Mouse (Mus musculus): ENCODE results near the gene B3gnt4. TPM values are rescaled to one million over a fixed set of nuclear protein-coding genes. Genes with fewer than 3 reads are reported as not detected.
"Not testable (repeated sequence)": the region's sequence is repeated elsewhere in the genome, so short reads cannot be mapped to it uniquely, and the experiment has no call there.

B3gnt4 gene
- polyA plus RNA-seq, 1 experiment from 2014 or later = 0.83 TPM

- H3K36me3 ChIP-seq = peaks cover 60% of the 10 kb centered on the region
- WGBS = 90% methylated on average over 3 of the region's 3 CpGs
- peaks cover 22% of the 10 kb centered on the region for H3K4me1 ChIP-seq
- H3K27ac ChIP-seq (replicated peaks); H3K9me3 ChIP-seq (replicated peaks); H3K4me3 ChIP-seq; DNase-seq (ENCODE audit: low spot score): not testable (repeated sequence)
- peaks cover 34% of the 10 kb centered on the region for H3K27me3 ChIP-seq (ENCODE audit: low read depth, poor library complexity, severe bottlenecking)
These were observed 1.2 kb downstream of the B3gnt4 start for GRCm38 (mm10) chr5:123511426-123511825.

GRCm38 (mm10) chr5:123512102-123512501, 1.8 kb downstream of the B3gnt4 start:
- no peak for DNase-seq (ENCODE audit: low spot score)
- H3K27me3 ChIP-seq (ENCODE audit: low read depth, poor library complexity, severe bottlenecking) = peaks cover 28% of the 10 kb centered on the region
- no peak overlapping the region for H3K4me3 ChIP-seq
- peaks cover 22% of the 10 kb centered on the region for H3K4me1 ChIP-seq
- no peak overlapping the region for H3K27ac ChIP-seq (replicated peaks)
- WGBS = 86% methylated on average over 3 of the region's 3 CpGs
- no peaks in the 10 kb centered on the region for H3K9me3 ChIP-seq (replicated peaks)
- peaks cover 66% of the 10 kb centered on the region for H3K36me3 ChIP-seq

GRCm38 (mm10) chr5:123514871-123515270, 4.6 kb downstream of the B3gnt4 start:
- H3K4me1 ChIP-seq = no peaks in the 10 kb centered on the region
- H3K4me3 ChIP-seq = no peak overlapping the region
- no peak overlapping the region for H3K27ac ChIP-seq (replicated peaks)
- peaks cover 9% of the 10 kb centered on the region; the same call in 1 of the 2 replicates for H3K27me3 ChIP-seq (ENCODE audit: low read depth, poor library complexity, severe bottlenecking)
- peaks cover 94% of the 10 kb centered on the region for H3K36me3 ChIP-seq
- H3K9me3 ChIP-seq (replicated peaks) = no peaks in the 10 kb centered on the region
- 86% methylated on average over 5 of the region's 5 CpGs for WGBS
- DNase-seq (ENCODE audit: low spot score) = no peak

- Histone ChIP-seq H3K27ac (replicated peaks) (no peak overlapping the region), H3K4me1 (peaks cover 36% of the 10 kb centered on the region), H3K36me3 (peaks cover 45% of the 10 kb centered on the region), H3K4me3 (no peak overlapping the region), H3K9me3 (replicated peaks) (no peaks in the 10 kb centered on the region), H3K27me3 (ENCODE audit: low read depth, poor library complexity, severe bottlenecking) (no peaks in the 10 kb centered on the region)
- 89% methylated on average over 9 of the region's 9 CpGs for WGBS
- no peak for DNase-seq (ENCODE audit: low spot score)
These were observed 10.4 kb downstream of the B3gnt4 start for GRCm38 (mm10) chr5:123520666-123521065.

GRCm38 (mm10) chr5:123521621-123522020, 11.4 kb downstream of the B3gnt4 start:
- DNase-seq (ENCODE audit: low spot score) = no peak
- Histone ChIP-seq H3K36me3 (peaks cover 36% of the 10 kb centered on the region), H3K9me3 (replicated peaks) (no peaks in the 10 kb centered on the region), H3K4me1 (peaks cover 36% of the 10 kb centered on the region), H3K27ac (replicated peaks) (no peak overlapping the region), H3K27me3 (ENCODE audit: low read depth, poor library complexity, severe bottlenecking) (no peaks in the 10 kb centered on the region), H3K4me3 (no peak overlapping the region)
- WGBS = 88% methylated on average over 1 of the region's 1 CpGs

- Histone ChIP-seq H3K27me3 (ENCODE audit: low read depth, poor library complexity, severe bottlenecking) (no peaks in the 10 kb centered on the region), H3K4me1 (peaks cover 36% of the 10 kb centered on the region), H3K9me3 (replicated peaks) (no peaks in the 10 kb centered on the region), H3K27ac (replicated peaks) (no peak overlapping the region), H3K4me3 (no peak overlapping the region), H3K36me3 (peaks cover 32% of the 10 kb centered on the region)
- DNase-seq (ENCODE audit: low spot score) = no peak
- 86% methylated on average over 1 of the region's 1 CpGs for WGBS
These were observed 11.9 kb downstream of the B3gnt4 start for GRCm38 (mm10) chr5:123522166-123522565.

GRCm38 (mm10) chr5:123523692-123524392, 13.6 kb downstream of the B3gnt4 start, which contains the start of gene Diablo:
TSS of gene Diablo (minus strand) at chr5:123524176.
- under 1% methylated on average over 82 of the region's 82 CpGs for WGBS
- H3K27me3 ChIP-seq (ENCODE audit: low read depth, poor library complexity, severe bottlenecking) = no peaks in the 10 kb centered on the region
- peak within 1 kb of the TSS; percentile 91 for H3K27ac ChIP-seq (replicated peaks)
- no peaks in the 10 kb centered on the region for H3K9me3 ChIP-seq (replicated peaks)
- H3K36me3 ChIP-seq = peaks cover 27% of the 10 kb centered on the region
- H3K4me3 ChIP-seq = peak within 1 kb of the TSS; percentile 99
- peaks cover 36% of the 10 kb centered on the region for H3K4me1 ChIP-seq
- peak; percentile 99 for DNase-seq (ENCODE audit: low spot score)

- H3K4me3 ChIP-seq = peak overlapping the region; percentile 99
- under 1% methylated on average over 27 of the region's 27 CpGs for WGBS
- peaks cover 36% of the 10 kb centered on the region for H3K4me1 ChIP-seq
- H3K27me3 ChIP-seq (ENCODE audit: low read depth, poor library complexity, severe bottlenecking) = no peaks in the 10 kb centered on the region
- H3K9me3 ChIP-seq (replicated peaks) = no peaks in the 10 kb centered on the region
- H3K27ac ChIP-seq (replicated peaks) = peak overlapping the region; percentile 91
- no peak for DNase-seq (ENCODE audit: low spot score)
- peaks cover 27% of the 10 kb centered on the region for H3K36me3 ChIP-seq
These were observed 14.1 kb downstream of the B3gnt4 start for GRCm38 (mm10) chr5:123524393-123524750.

- peak within 1 kb of the TSS; percentile 99 for H3K4me3 ChIP-seq
- H3K27ac ChIP-seq (replicated peaks) = peak within 1 kb of the TSS; percentile 91
- H3K9me3 ChIP-seq (replicated peaks) = no peaks in the 10 kb centered on the region
- whole genome bisulfite sequencing = 79% methylated on average over 7 of the region's 7 CpGs
- DNase-seq (ENCODE audit: low spot score) = no peak
- peaks cover 28% of the 10 kb centered on the region for H3K36me3 ChIP-seq
- H3K27me3 ChIP-seq (ENCODE audit: low read depth, poor library complexity, severe bottlenecking) = no peaks in the 10 kb centered on the region
- peaks cover 36% of the 10 kb centered on the region for H3K4me1 ChIP-seq
These were observed 15.0 kb downstream of the B3gnt4 start, which contains the start of gene Gm49027 for GRCm38 (mm10) chr5:123525281-123525680. TSS of gene Gm49027 (minus strand) at chr5:123525488.

GRCm38 (mm10) chr5:123525916-123526495, 15.7 kb downstream of the B3gnt4 start:
- no peak overlapping the region for H3K27ac ChIP-seq (replicated peaks)
- DNase-seq (ENCODE audit: low spot score) = no peak
- no peak overlapping the region for H3K4me3 ChIP-seq
- H3K27me3 ChIP-seq (ENCODE audit: low read depth, poor library complexity, severe bottlenecking) = no peaks in the 10 kb centered on the region
- peaks cover 36% of the 10 kb centered on the region for H3K36me3 ChIP-seq
- no peaks in the 10 kb centered on the region for H3K9me3 ChIP-seq (replicated peaks)
- WGBS = 92% methylated on average over 9 of the region's 9 CpGs
- H3K4me1 ChIP-seq = peaks cover 36% of the 10 kb centered on the region

GRCm38 (mm10) chr5:123528641-123529040, 18.4 kb downstream of the B3gnt4 start:
- H3K4me1 ChIP-seq = peaks cover 11% of the 10 kb centered on the region
- no peak overlapping the region for H3K4me3 ChIP-seq
- 83% methylated on average over 7 of the region's 7 CpGs for WGBS
- no peak overlapping the region for H3K27ac ChIP-seq (replicated peaks)
- DNase-seq (ENCODE audit: low spot score) = no peak
- no peaks in the 10 kb centered on the region for H3K27me3 ChIP-seq (ENCODE audit: low read depth, poor library complexity, severe bottlenecking)
- peaks cover 62% of the 10 kb centered on the region for H3K36me3 ChIP-seq
- H3K9me3 ChIP-seq (replicated peaks) = no peaks in the 10 kb centered on the region

- DNase-seq (ENCODE audit: low spot score) = no peak
- H3K9me3 ChIP-seq (replicated peaks) = no peaks in the 10 kb centered on the region
- no peaks in the 10 kb centered on the region for H3K27me3 ChIP-seq (ENCODE audit: low read depth, poor library complexity, severe bottlenecking)
- WGBS = 88% methylated on average over 8 of the region's 8 CpGs
- no peak overlapping the region for H3K4me3 ChIP-seq
- peaks cover 2% of the 10 kb centered on the region; the same call in 1 of the 2 replicates for H3K4me1 ChIP-seq
- peaks cover 75% of the 10 kb centered on the region for H3K36me3 ChIP-seq
- no peak overlapping the region for H3K27ac ChIP-seq (replicated peaks)
These were observed 19.8 kb downstream of the B3gnt4 start for GRCm38 (mm10) chr5:123530056-123530455.

GRCm38 (mm10) chr5:123533801-123534200, 23.5 kb downstream of the B3gnt4 start:
- 94% methylated on average over 10 of the region's 10 CpGs for WGBS

More at GRCm38 (mm10) chr5:123533801-123534200, 23.5 kb downstream of the B3gnt4 start:
- Histone ChIP-seq H3K36me3 (peaks cover 91% of the 10 kb centered on the region), H3K4me3 (no peak overlapping the region), H3K27me3 (ENCODE audit: low read depth, poor library complexity, severe bottlenecking) (no peaks in the 10 kb centered on the region), H3K9me3 (replicated peaks) (no peaks in the 10 kb centered on the region), H3K27ac (replicated peaks) (no peak overlapping the region), H3K4me1 (no peaks in the 10 kb centered on the region)
- no peak for DNase-seq (ENCODE audit: low spot score)
